Mouse (Mus musculus): Measurements from ENCODE around the gene Stab1.

DNA sequence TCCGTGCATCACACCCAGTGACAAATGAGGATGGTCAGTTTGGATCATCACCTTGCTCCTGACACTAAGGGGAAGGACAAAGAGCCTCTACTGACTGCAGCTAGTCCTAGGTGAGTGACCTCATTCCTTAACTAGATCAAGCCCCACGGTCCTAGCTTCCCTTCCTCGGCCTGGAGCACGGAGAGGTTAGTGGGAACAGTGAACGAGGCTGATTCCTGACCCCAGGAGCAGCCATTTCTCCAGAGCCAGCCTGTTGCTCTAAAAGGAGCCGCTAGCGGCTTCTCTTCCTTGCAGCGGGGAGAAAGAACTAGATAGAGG, 36.8 kb upstream of the Stab1 start:
- no peak for TF ChIP-seq MYOG (IDR thresholded peaks at IDR 0.05; ENCODE audit: control insufficient read depth in 1 of 3, insufficient read depth in 1 of 3, insufficient read length in 2 of 3, low read depth in 2 of 3)
- TF ChIP-seq CEBPB (IDR thresholded peaks at IDR 0.05; ENCODE audit: insufficient read depth, poor library complexity, severe bottlenecking) = no peak
- no peak for TF ChIP-seq POLR2A (IDR thresholded peaks at IDR 0.05; ENCODE audit: insufficient read length, low read depth)
- no peak for TF ChIP-seq USF1 (IDR thresholded peaks at IDR 0.05; ENCODE audit: low read depth)
- TF ChIP-seq POLR2AphosphoS2 (IDR thresholded peaks at IDR 0.05; ENCODE audit: insufficient read length, low read depth) = no peak
- TF ChIP-seq MYOD1 (IDR thresholded peaks at IDR 0.05; ENCODE audit: control insufficient read depth in 1 of 3, insufficient read length in 2 of 3, low read depth in 2 of 3) = no peak
- no peak for TF ChIP-seq MAX (IDR thresholded peaks at IDR 0.05; ENCODE audit: low read depth)

All from myocyte (in vitro differentiated cells).